Mouse (Mus musculus) liver, embryonic 15.5 days (tissue): ENCODE measurements around the gene Tars. TPM values are rescaled to one million over a fixed set of nuclear protein-coding genes. Genes with fewer than 3 reads are reported as not detected.

Experiments
- ATAC-seq: fragments of 200-750 bp; cut with Nextera tagmentation; 2 replicates; pipeline ENCODE4 v1.8.0; 2017; ENCODE audit warnings: moderate number of reproducible peaks, mild to moderate bottlenecking, moderate library complexity; ENCODE audit not compliant: insufficient read depth
- H3K27ac ChIP-seq: fragments of 300-500 bp; sonication (generic); replicated peaks from 2 replicates; pipeline ENCODE4 v1.5.1; 2015; ENCODE audit warnings: mild to moderate bottlenecking, inconsistent platforms
- H3K27me3 ChIP-seq: fragments of 300-500 bp; sonication (generic); 2 replicates; pipeline ENCODE4 v1.6.1; 2015; ENCODE audit warnings: mild to moderate bottlenecking, inconsistent platforms
- H3K36me3 ChIP-seq: fragments of 300-500 bp; sonication (generic); replicated peaks from 2 replicates; pipeline ENCODE4 v1.6.1; 2015; ENCODE audit warnings: moderate library complexity, mild to moderate bottlenecking, inconsistent platforms
- H3K4me1 ChIP-seq: fragments of 300-500 bp; sonication (generic); replicated peaks from 2 replicates; pipeline ENCODE4 v1.6.1; 2015; ENCODE audit warnings: inconsistent platforms
- H3K4me2 ChIP-seq: fragments of 300-500 bp; sonication (generic); 2 replicates; pipeline ENCODE4 v1.6.1; 2015; ENCODE audit warnings: moderate library complexity, mild to moderate bottlenecking, inconsistent platforms
- H3K4me3 ChIP-seq: fragments of 300-500 bp; sonication (generic); replicated peaks from 2 replicates; pipeline ENCODE4 v1.5.1; 2015; ENCODE audit warnings: mild to moderate bottlenecking, inconsistent platforms
- H3K9ac ChIP-seq: fragments of 300-500 bp; sonication (generic); 2 replicates; pipeline ENCODE4 v1.6.1; 2015; ENCODE audit warnings: moderate library complexity, mild to moderate bottlenecking, inconsistent platforms
- H3K9me3 ChIP-seq: fragments of 300-500 bp; sonication (generic); replicated peaks from 2 replicates; pipeline ENCODE4 v1.6.1; 2016; ENCODE audit warnings: inconsistent platforms
- WGBS: fragments of 180-500 bp; shearing (Covaris S2); methylation state at CpG from one replicate; pipeline ENCODE4 v1.1.7; 2015; ENCODE audit warnings: mixed read lengths; ENCODE audit not compliant: insufficient replicate concordance; 5-methylcytosine and 5-hydroxymethylcytosine counted together
- polyA plus RNA-seq: library from polyadenylated mRNA; unstranded; fragments of >200 nt; fragmentation: Nextera tagmentation; extraction: Ambion mirVana; gene quantifications from 2 replicates; pipeline ENCODE4 v1.2.1, GENCODE M21; 2015

Gene Tars
- polyA plus RNA-seq, 1 experiment from 2014 or later, result 33.4 TPM

GRCm38 (mm10) chr15:11398676-11399350 lies 652 bp downstream of the Tars start:
- Histone ChIP-seq H3K36me3 (peaks cover 30% of the 10 kb centered on the region), H3K4me1 (peaks cover 26% of the 10 kb centered on the region), H3K4me3 (peak overlapping the region; percentile 84), H3K4me2 (peak overlapping the region; percentile 79), H3K27ac (peak overlapping the region; percentile 68; the same call in 1 of the 2 replicates), H3K9ac (peak overlapping the region; percentile 80), H3K27me3 (peaks cover 5% of the 10 kb centered on the region; the same call in 1 of the 2 replicates), H3K9me3 (no peaks in the 10 kb centered on the region)
- WGBS, result under 1% methylated on average over 10 of the region's 10 CpGs
- no peak for ATAC-seq

- Histone ChIP-seq H3K4me2 (no peak overlapping the region), H3K27me3 (no peaks in the 10 kb centered on the region), H3K9me3 (no peaks in the 10 kb centered on the region), H3K9ac (no peak overlapping the region), H3K27ac (no peak overlapping the region), H3K4me3 (no peak overlapping the region), H3K36me3 (peaks cover 54% of the 10 kb centered on the region), H3K4me1 (peaks cover 26% of the 10 kb centered on the region)
- 76% methylated on average over 6 of the region's 6 CpGs for whole genome bisulfite sequencing
- no peak for ATAC-seq
These were observed 3.0 kb downstream of the Tars start for GRCm38 (mm10) chr15:11396421-11396820.

GRCm38 (mm10) chr15:11392903-11393302 lies 6.6 kb downstream of the Tars start:
- H3K4me2 ChIP-seq, result no peak overlapping the region
- H3K27ac ChIP-seq, result no peak overlapping the region
- ATAC-seq, result no peak
- H3K4me3 ChIP-seq, result no peak overlapping the region
- no peak overlapping the region for H3K9ac ChIP-seq
- peaks cover 89% of the 10 kb centered on the region for H3K36me3 ChIP-seq
- peaks cover 9% of the 10 kb centered on the region; the same call in 1 of the 2 replicates for H3K4me1 ChIP-seq
- WGBS, result 90% methylated on average over 16 of the region's 16 CpGs
- H3K27me3 ChIP-seq, result no peaks in the 10 kb centered on the region
- H3K9me3 ChIP-seq, result no peaks in the 10 kb centered on the region

GRCm38 (mm10) chr15:11383796-11384195 lies 15.7 kb downstream of the Tars start:
- Histone ChIP-seq H3K9ac (no peak overlapping the region), H3K4me2 (no peak overlapping the region), H3K4me3 (no peak overlapping the region), H3K36me3 (peaks cover 63% of the 10 kb centered on the region), H3K4me1 (no peaks in the 10 kb centered on the region), H3K27me3 (no peaks in the 10 kb centered on the region), H3K27ac (no peak overlapping the region), H3K9me3 (no peaks in the 10 kb centered on the region)
- WGBS, result 89% methylated on average over 21 of the region's 21 CpGs
- ATAC-seq, result no peak

- ATAC-seq, result no peak
- Histone ChIP-seq H3K9ac (no peak overlapping the region), H3K27me3 (no peaks in the 10 kb centered on the region), H3K4me1 (no peaks in the 10 kb centered on the region), H3K4me2 (no peak overlapping the region), H3K4me3 (no peak overlapping the region), H3K27ac (no peak overlapping the region), H3K36me3 (peaks cover 51% of the 10 kb centered on the region), H3K9me3 (no peaks in the 10 kb centered on the region)
- 76% methylated on average over 12 of the region's 12 CpGs for WGBS
These were observed 16.9 kb downstream of the Tars start for GRCm38 (mm10) chr15:11382585-11382984.

- H3K4me1 ChIP-seq, result no peaks in the 10 kb centered on the region
- H3K9me3 ChIP-seq, result no peaks in the 10 kb centered on the region
- H3K27ac ChIP-seq, result no peak overlapping the region
- 71% methylated on average over 8 of the region's 8 CpGs for WGBS
- H3K36me3 ChIP-seq, result peaks cover 31% of the 10 kb centered on the region
- H3K9ac ChIP-seq, result no peak overlapping the region
- no peak overlapping the region for H3K4me3 ChIP-seq
- H3K27me3 ChIP-seq, result no peaks in the 10 kb centered on the region
- no peak for ATAC-seq
- no peak overlapping the region for H3K4me2 ChIP-seq
These were observed 18.8 kb downstream of the Tars start for GRCm38 (mm10) chr15:11380616-11381015.

- Histone ChIP-seq H3K27me3 (no peaks in the 10 kb centered on the region), H3K4me1 (no peaks in the 10 kb centered on the region), H3K27ac (no peak overlapping the region), H3K4me3 (no peak overlapping the region), H3K9ac (no peak overlapping the region), H3K4me2 (no peak overlapping the region), H3K36me3 (peaks cover 26% of the 10 kb centered on the region), H3K9me3 (no peaks in the 10 kb centered on the region)
- ATAC-seq, result no peak
- WGBS, result 45% methylated on average over 8 of the region's 8 CpGs
These were observed 19.4 kb downstream of the Tars start for GRCm38 (mm10) chr15:11380087-11380530.

GRCm38 (mm10) chr15:11379431-11380086 lies 19.9 kb downstream of the Tars start:
- WGBS, result 75% methylated on average over 8 of the region's 8 CpGs
- ATAC-seq, result no peak

GRCm38 (mm10) chr15:11370477-11371085 lies 28.9 kb downstream of the Tars start:
- Histone ChIP-seq H3K9ac (no peak overlapping the region), H3K4me2 (no peak overlapping the region), H3K36me3 (no peaks in the 10 kb centered on the region), H3K4me1 (no peaks in the 10 kb centered on the region), H3K4me3 (no peak overlapping the region), H3K27me3 (no peaks in the 10 kb centered on the region), H3K27ac (no peak overlapping the region), H3K9me3 (no peaks in the 10 kb centered on the region)
- 59% methylated on average over 7 of the region's 7 CpGs for WGBS
- ATAC-seq, result no peak

More at GRCm38 (mm10) chr15:11379431-11380086, 19.9 kb downstream of the Tars start:
- H3K9me3 ChIP-seq, result no peaks in the 10 kb centered on the region
- H3K36me3 ChIP-seq, result peaks cover 21% of the 10 kb centered on the region
- no peak overlapping the region for H3K4me3 ChIP-seq
- H3K9ac ChIP-seq, result no peak overlapping the region
- no peak overlapping the region for H3K27ac ChIP-seq
- no peak overlapping the region for H3K4me2 ChIP-seq
- H3K4me1 ChIP-seq, result no peaks in the 10 kb centered on the region
- no peaks in the 10 kb centered on the region for H3K27me3 ChIP-seq

GRCm38 (mm10) chr15:11369572-11369971 lies 29.9 kb downstream of the Tars start:
- Histone ChIP-seq H3K27me3 (no peaks in the 10 kb centered on the region), H3K4me2 (no peak overlapping the region), H3K9me3 (no peaks in the 10 kb centered on the region), H3K4me1 (no peaks in the 10 kb centered on the region), H3K9ac (no peak overlapping the region), H3K27ac (no peak overlapping the region), H3K4me3 (no peak overlapping the region), H3K36me3 (no peaks in the 10 kb centered on the region)
- WGBS, result 63% methylated on average over 3 of the region's 3 CpGs
- no peak for ATAC-seq

- H3K4me3 ChIP-seq, result no peak overlapping the region
- H3K9ac ChIP-seq, result no peak overlapping the region
- H3K4me2 ChIP-seq, result no peak overlapping the region
- H3K4me1 ChIP-seq, result no peaks in the 10 kb centered on the region
- ATAC-seq, result no peak
- 74% methylated on average over 1 of the region's 1 CpGs for WGBS
- H3K9me3 ChIP-seq, result no peaks in the 10 kb centered on the region
- no peaks in the 10 kb centered on the region for H3K36me3 ChIP-seq
- H3K27ac ChIP-seq, result no peak overlapping the region
- H3K27me3 ChIP-seq, result no peaks in the 10 kb centered on the region
These were observed 34.7 kb downstream of the Tars start for GRCm38 (mm10) chr15:11364795-11365194.
